Mouse (Mus musculus) heart, postnatal 0 days (tissue): ENCODE data around the gene Csnk2b. TPM values are rescaled to one million over a fixed set of nuclear protein-coding genes. Genes with fewer than 3 reads are reported as not detected.

Source experiments
- ATAC-seq: fragments of 200-750 bp; cut with Nextera tagmentation; 2 replicates; pipeline ENCODE4 v1.8.0; 2017; ENCODE audit warnings: low read depth, moderate number of reproducible peaks, moderate library complexity; ENCODE audit not compliant: insufficient read depth
- DNase-seq: peaks from one replicate; pipeline ENCODE4 v3.0.0-alpha.2; 2016; ENCODE audit warnings: low spot score
- H3K27ac ChIP-seq: fragments of 300-500 bp; sonication (generic); 2 replicates; pipeline ENCODE4 v1.5.1; 2014; ENCODE audit warnings: low read depth, mild to moderate bottlenecking
- H3K27me3 ChIP-seq: fragments of 300-500 bp; sonication (generic); 2 replicates; pipeline ENCODE4 v1.6.1; 2014; ENCODE audit warnings: low read length, mixed read lengths; ENCODE audit not compliant: control insufficient read depth, insufficient read depth
- H3K36me3 ChIP-seq: fragments of 300-500 bp; sonication (generic); replicated peaks from 2 replicates; pipeline ENCODE4 v1.6.1; 2014; ENCODE audit warnings: low read length, mixed read lengths; ENCODE audit not compliant: control insufficient read depth, insufficient read depth
- H3K4me1 ChIP-seq: fragments of 300-500 bp; sonication (generic); 2 replicates; pipeline ENCODE4 v1.6.1; 2014; ENCODE audit warnings: antibody characterized with exemption; ENCODE audit not compliant: control insufficient read depth, insufficient read depth
- H3K4me2 ChIP-seq: fragments of 300-500 bp; sonication (generic); 2 replicates; pipeline ENCODE4 v1.6.1; 2014; ENCODE audit warnings: low read depth, mild to moderate bottlenecking, low read length, moderate library complexity
- H3K4me3 ChIP-seq: fragments of 300-500 bp; sonication (generic); 2 replicates; pipeline ENCODE4 v1.5.1; 2014; ENCODE audit warnings: low read depth, low read length
- H3K9ac ChIP-seq: fragments of 300-500 bp; sonication (generic); replicated peaks from 2 replicates; pipeline ENCODE4 v1.6.1; 2014; ENCODE audit warnings: low read depth, low read length, mixed read lengths
- H3K9me3 ChIP-seq: fragments of 300-500 bp; sonication (generic); replicated peaks from 2 replicates; pipeline ENCODE4 v1.6.1; 2016; ENCODE audit warnings: low read length; ENCODE audit not compliant: control insufficient read depth
- CTCF ChIP-seq: IDR thresholded peaks from 2 replicates; pipeline ENCODE4 v1.5.1; 2016; ENCODE audit warnings: antibody characterized with exemption, control low read depth, low read depth
- EP300 ChIP-seq: IDR thresholded peaks from 2 replicates; pipeline ENCODE4 v1.6.1; 2016; ENCODE audit warnings: antibody characterized with exemption, low read depth
- WGBS: fragments of 180-500 bp; shearing (Covaris S2); extraction: QIAGEN DNeasy Blood & Tissue Kit; methylation state at CpG from one replicate; pipeline ENCODE4 v1.1.7; 2014; 5-methylcytosine and 5-hydroxymethylcytosine counted together
- polyA plus RNA-seq: library from polyadenylated mRNA; unstranded; fragments of >200 nt; fragmentation: Nextera tagmentation; extraction: Ambion mirVana; gene quantifications from 2 replicates; pipeline ENCODE4 v1.2.1, GENCODE M21; 2015
- total RNA-seq: library from RNA; depleted of rRNA; stranded (reverse); fragments of >200 nt; gene quantifications from 2 replicates; pipeline ENCODE4 v1.2.3, GENCODE M21; 2014; ENCODE audit warnings: low replicate concordance

The Csnk2b gene
- total and polyA plus RNA-seq, 2 experiments from 2014 or later, result 232 to 244 TPM

DNA sequence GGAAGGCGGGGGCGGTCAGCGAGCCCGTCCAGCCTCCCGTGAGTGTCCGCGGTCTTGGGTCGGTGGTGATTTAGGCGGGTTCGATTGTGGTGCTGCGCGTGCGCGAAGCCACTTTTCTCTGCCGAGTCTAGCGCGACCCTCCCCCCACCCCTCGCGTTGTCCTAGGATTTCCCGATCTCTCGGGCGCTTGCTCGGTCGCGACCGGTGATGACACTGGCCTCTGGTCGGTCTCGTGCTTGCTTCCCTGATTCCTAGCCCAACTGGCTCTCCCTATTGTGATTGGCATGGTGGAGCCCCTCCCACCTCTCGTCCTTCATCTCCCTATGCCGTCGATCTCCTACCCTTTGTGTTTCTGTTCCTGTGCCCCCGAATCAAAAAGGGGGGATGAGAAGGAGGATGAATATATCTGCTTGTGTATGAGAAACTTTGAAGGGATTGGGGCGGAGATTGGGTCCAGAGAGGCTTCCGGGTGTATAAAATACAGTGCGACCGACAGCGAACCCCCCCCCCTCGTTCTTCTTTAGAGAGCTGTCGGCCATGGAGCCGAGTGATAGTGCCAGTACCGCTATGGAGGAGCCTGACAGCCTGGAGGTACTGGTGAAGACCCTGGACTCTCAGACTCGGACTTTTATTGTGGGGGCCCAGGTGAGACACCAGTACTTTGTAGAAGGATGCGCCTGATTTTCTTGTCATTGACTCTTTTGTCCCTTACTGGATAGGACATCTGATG lies 13.9 kb upstream of the Csnk2b start:
- Histone ChIP-seq H3K27ac (peak overlapping the region; percentile 96), H3K4me3 (peak overlapping the region; percentile 84), H3K4me1 (no peaks in the 10 kb centered on the region; the same call in 1 of the 2 replicates), H3K9ac (peak overlapping the region; percentile 80), H3K27me3 (no peaks in the 10 kb centered on the region), H3K36me3 (peaks cover 26% of the 10 kb centered on the region), H3K4me2 (peak overlapping the region; percentile 77), H3K9me3 (no peaks in the 10 kb centered on the region)
- DNase-seq, result peak; percentile 83
- TF ChIP-seq CTCF (no peak), EP300 (no peak; the same call in 1 of the 2 replicates)
- under 1% methylated on average over 42 of the region's 43 CpGs for WGBS
- ATAC-seq, result peak; percentile 45

DNA sequence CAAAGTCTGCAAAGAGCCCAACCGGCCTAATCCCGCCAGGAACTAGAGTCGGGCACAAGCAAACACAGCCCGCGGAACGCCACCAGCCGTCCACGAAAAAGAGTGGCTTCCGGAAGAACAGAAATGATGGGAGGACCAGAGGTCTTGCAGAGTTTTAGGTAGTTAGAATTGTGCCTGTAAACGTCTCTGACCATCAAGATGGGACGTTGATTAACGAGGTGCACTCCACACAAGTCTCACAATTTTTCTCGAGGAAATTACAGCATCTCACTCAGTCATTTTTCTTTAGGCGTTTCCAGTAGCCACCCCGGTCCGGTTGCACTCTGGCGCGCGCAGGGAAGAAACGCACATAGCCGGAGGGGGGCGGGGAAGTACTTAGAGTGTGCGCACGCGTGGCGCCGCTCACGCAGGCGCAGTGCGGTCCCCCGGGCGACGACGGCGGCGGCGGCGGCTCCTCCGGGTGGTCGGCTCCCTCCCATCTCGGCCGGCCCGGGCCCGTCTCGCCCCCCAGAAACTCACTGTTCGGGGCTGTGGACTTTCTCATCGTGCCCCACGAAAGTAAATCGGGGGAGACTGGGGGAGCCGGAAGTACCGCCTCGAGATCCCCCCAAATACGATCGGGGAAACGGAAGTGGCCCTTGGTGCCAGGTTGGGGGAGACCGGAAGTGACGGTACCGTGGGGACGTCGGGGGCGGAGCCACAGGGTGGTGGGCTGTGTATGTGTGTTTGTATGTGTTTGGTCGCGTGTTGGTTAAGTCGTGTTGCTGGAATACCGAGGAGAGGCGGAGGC lies 13.1 kb upstream of the Csnk2b start, which contains the start of gene Bag6:
Gene Bag6 (plus strand): TSS at position 378 of the 790 bp plus-strand sequence.
- H3K4me3 ChIP-seq, result peak within 1 kb of the TSS; percentile 84
- peak; percentile 95 for ATAC-seq
- peak within 1 kb of the TSS; percentile 80 for H3K9ac ChIP-seq
- no peaks in the 10 kb centered on the region; the same call in 1 of the 2 replicates for H3K4me1 ChIP-seq
- no peaks in the 10 kb centered on the region for H3K9me3 ChIP-seq
- H3K4me2 ChIP-seq, result peak within 1 kb of the TSS; percentile 77
- WGBS, result under 1% methylated on average over 66 of the region's 66 CpGs
- no peaks in the 10 kb centered on the region for H3K27me3 ChIP-seq
- TF ChIP-seq EP300, result peak; percentile 95
- TF ChIP-seq CTCF, result no peak
- peaks cover 23% of the 10 kb centered on the region for H3K36me3 ChIP-seq
- H3K27ac ChIP-seq, result peak within 1 kb of the TSS; percentile 96
- DNase-seq, result peak; percentile 95

DNA sequence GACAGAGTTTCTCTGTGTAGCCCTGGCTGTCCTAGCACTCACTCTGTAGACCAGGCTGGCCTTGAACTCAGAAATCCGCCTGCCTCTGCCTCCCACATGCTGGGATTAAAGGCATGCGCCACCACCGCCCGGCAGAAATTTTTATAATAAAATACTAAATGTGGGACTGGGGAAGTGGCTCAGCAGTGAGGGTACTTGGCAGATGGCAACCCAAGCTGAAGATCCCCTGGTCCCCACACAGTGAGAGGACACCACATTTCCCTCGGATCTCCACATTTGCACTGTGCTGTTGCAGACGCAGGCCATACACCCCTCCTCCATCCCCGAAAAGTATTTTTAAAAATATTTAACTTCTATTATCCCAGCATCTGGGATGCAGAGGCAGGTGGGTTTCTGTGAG lies 11.7 kb upstream of the Csnk2b start:
- peaks cover 12% of the 10 kb centered on the region; the same call in 1 of the 2 replicates for H3K36me3 ChIP-seq
- no peaks in the 10 kb centered on the region for H3K9me3 ChIP-seq
- ATAC-seq (no peak), DNase-seq (no peak)
- no peaks in the 10 kb centered on the region; the same call in 1 of the 2 replicates for H3K4me1 ChIP-seq
- TF ChIP-seq EP300 (no peak), CTCF (no peak)
- H3K9ac ChIP-seq, result no peak overlapping the region
- no peak overlapping the region for H3K27ac ChIP-seq
- H3K4me2 ChIP-seq, result no peak overlapping the region
- WGBS, result 91% methylated on average over 7 of the region's 7 CpGs
- no peak overlapping the region for H3K4me3 ChIP-seq
- no peaks in the 10 kb centered on the region for H3K27me3 ChIP-seq

DNA sequence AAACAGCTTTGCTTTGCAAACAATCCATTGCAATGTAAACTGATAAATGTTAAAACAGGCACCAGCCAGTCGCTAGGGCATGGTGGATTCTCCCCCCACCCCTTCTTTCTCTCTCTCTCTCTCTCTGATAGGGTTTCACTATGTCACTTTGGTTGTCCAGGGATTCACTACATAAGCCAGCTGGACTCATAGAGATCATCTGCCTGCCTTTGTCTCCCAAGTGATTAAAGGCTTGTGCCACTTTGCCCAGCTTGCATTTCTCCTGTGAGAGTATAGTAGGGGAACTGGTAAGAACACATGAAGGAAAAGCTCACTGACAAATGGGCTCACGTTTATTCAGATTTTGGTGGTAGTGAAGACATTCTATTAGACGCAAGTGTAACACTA lies 10.3 kb upstream of the Csnk2b start:
- Histone ChIP-seq H3K27me3 (no peaks in the 10 kb centered on the region), H3K4me3 (no peak overlapping the region), H3K27ac (no peak overlapping the region), H3K4me2 (no peak overlapping the region), H3K36me3 (0 out of 2 replicates have a peak, but pooled peaks cover 13% of the 10 kb centered on the region), H3K4me1 (peaks cover 6% of the 10 kb centered on the region), H3K9me3 (no peaks in the 10 kb centered on the region), H3K9ac (no peak overlapping the region)
- WGBS, result 70% methylated on average over 3 of the region's 3 CpGs
- no peak for ATAC-seq
- no peak for DNase-seq
- TF ChIP-seq CTCF (no peak), EP300 (no peak)

DNA sequence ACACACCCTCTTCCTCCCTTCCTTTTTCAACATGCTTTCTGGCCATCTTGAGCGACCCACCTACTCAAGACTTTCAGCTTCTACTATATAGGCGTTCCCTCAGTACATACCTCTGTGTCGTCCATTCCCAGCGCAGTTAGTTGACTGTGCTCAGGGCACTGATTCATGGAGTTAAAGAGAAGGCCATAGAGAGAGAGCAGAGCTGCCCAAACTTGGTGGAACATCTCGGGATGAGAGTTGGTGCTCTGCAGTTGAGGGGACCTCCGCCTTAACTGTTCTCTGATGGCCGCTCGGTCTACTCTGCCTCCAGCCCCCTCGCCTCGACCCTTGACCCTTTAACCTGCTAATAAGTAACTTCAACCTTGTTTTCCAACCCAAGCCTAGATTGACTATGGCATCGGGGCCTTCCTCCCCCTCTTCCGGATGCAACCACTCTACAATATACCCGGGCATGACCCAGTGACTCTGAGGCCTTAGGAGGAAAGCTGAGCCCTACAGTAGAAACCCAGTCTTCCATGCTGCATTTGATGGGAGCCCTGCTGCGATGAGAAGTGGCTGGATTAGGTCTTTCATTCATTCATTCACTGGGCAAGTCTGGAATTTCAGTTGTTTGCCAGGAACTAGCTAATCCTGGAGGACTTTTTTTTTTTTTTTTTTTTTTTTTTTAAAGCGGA lies 9.8 kb upstream of the Csnk2b start, which contains the start of gene Apom:
Gene Apom (minus strand): TSS at position 551 of the 674 bp plus-strand sequence.
- ATAC-seq, result no peak
- H3K4me3 ChIP-seq, result no peak within 1 kb of the TSS
- no peaks in the 10 kb centered on the region for H3K27me3 ChIP-seq
- no peak for TF ChIP-seq EP300
- TF ChIP-seq CTCF, result no peak
- no peak within 1 kb of the TSS for H3K27ac ChIP-seq
- DNase-seq, result no peak
- H3K4me2 ChIP-seq, result no peak within 1 kb of the TSS
- 78% methylated on average over 15 of the region's 15 CpGs for WGBS
- H3K36me3 ChIP-seq, result 0 out of 2 replicates have a peak, but pooled peaks cover 13% of the 10 kb centered on the region
- H3K9me3 ChIP-seq, result no peaks in the 10 kb centered on the region
- H3K4me1 ChIP-seq, result peaks cover 10% of the 10 kb centered on the region
- no peak within 1 kb of the TSS for H3K9ac ChIP-seq
